Mouse (Mus musculus) cerebellum, adult 2 months (tissue): Measurements from ENCODE around the gene Myt1l.

Source experiments
- CTCF ChIP-seq: fragments of 200-500 bp; IDR thresholded peaks from 2 replicates; pipeline ENCODE4 v1.5.1; 2011; ENCODE audit warnings: low read depth, mild to moderate bottlenecking, control low read depth, low read length, moderate library complexity, borderline replicate concordance; ENCODE audit not compliant: insufficient read depth
- POLR2A ChIP-seq: fragments of 200-500 bp; IDR thresholded peaks from 2 replicates; pipeline ENCODE4 v1.6.1; 2011; ENCODE audit warnings: low read length, control low read depth, borderline replicate concordance; ENCODE audit not compliant: insufficient read depth

DNA sequence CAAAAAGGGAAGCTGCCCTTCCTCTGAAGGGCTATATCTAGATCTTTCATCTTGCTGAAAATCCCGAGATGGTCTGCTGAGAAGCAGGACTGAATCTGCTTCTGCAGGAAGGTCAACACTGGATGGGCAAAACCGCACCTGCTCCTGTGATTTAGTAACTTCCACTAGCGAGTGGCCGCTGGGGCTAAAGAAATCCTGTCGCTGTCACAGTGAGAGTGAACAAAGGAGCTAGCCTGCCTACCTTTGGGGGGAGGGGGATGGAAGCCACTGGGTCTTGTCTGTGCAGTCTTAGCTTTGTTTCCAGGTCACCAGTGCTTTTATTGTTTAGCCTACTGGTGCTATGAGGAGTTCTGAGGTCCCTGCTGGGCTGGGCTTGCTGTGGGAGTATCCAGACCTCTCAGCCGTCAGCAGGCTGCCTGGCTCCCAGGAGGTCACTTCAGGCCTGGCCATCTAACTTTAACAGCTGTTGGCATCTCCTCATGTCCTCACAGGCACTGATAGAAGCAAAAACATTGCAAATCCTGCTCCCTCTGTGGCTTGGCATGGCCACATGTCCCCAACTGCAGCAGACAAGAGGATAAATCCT is 173.6 kb downstream of the Myt1l start:
- no peak for TF ChIP-seq POLR2A
- TF ChIP-seq CTCF = no peak
